Mouse (Mus musculus) neural tube, embryonic 14.5 days (tissue): ENCODE measurements at regions not wholly inside any gene's neighbourhood (a gene's known extent, or its start where the extent isn't known, plus 50 kb on each side); places are given as distances from the start of the nearest gene placed in this dataset.

Experiments used
- ATAC-seq: fragments of 200-750 bp; cut with Nextera tagmentation; 2 replicates; pipeline ENCODE4 v1.8.0; 2017; ENCODE audit warnings: low read depth, mild to moderate bottlenecking, moderate TSS enrichment, moderate library complexity
- H3K27ac ChIP-seq: fragments of 300-500 bp; sonication (generic); 2 replicates; pipeline ENCODE4 v1.5.1; 2014; ENCODE audit warnings: low read depth, mild to moderate bottlenecking, control low read depth, low read length, moderate library complexity, mixed read lengths
- H3K27me3 ChIP-seq: fragments of 300-500 bp; sonication (generic); 2 replicates; pipeline ENCODE4 v1.6.1; 2014; ENCODE audit warnings: low read length; ENCODE audit not compliant: control insufficient read depth, insufficient read depth
- H3K36me3 ChIP-seq: fragments of 300-500 bp; sonication (generic); 2 replicates; pipeline ENCODE4 v1.6.1; 2014; ENCODE audit warnings: low read length, mixed read lengths; ENCODE audit not compliant: control insufficient read depth, insufficient read depth
- H3K4me1 ChIP-seq: fragments of 300-500 bp; sonication (generic); 2 replicates; pipeline ENCODE4 v1.6.1; 2014; ENCODE audit warnings: low read length; ENCODE audit not compliant: control insufficient read depth, insufficient read depth
- H3K4me2 ChIP-seq: fragments of 300-500 bp; sonication (generic); 2 replicates; pipeline ENCODE4 v1.6.1; 2014; ENCODE audit warnings: mild to moderate bottlenecking, low read depth, low read length, control low read depth
- H3K4me3 ChIP-seq: fragments of 300-500 bp; sonication (generic); 2 replicates; pipeline ENCODE4 v1.5.1; 2014; ENCODE audit warnings: low read depth, low read length, control low read depth, mixed read lengths
- H3K9ac ChIP-seq: fragments of 300-500 bp; sonication (generic); replicated peaks from 2 replicates; pipeline ENCODE4 v1.6.1; 2014; ENCODE audit warnings: low read depth, mild to moderate bottlenecking, control low read depth, low read length, mixed read lengths
- H3K9me3 ChIP-seq: fragments of 300-500 bp; sonication (generic); 2 replicates; pipeline ENCODE4 v1.6.1; 2016; ENCODE audit warnings: low read length; ENCODE audit not compliant: control insufficient read depth
- WGBS: fragments of 180-500 bp; shearing (Covaris S2); extraction: QIAGEN DNeasy Blood & Tissue Kit; methylation state at CpG from one replicate; pipeline ENCODE4 v1.1.7; 2014; 5-methylcytosine and 5-hydroxymethylcytosine counted together

DNA sequence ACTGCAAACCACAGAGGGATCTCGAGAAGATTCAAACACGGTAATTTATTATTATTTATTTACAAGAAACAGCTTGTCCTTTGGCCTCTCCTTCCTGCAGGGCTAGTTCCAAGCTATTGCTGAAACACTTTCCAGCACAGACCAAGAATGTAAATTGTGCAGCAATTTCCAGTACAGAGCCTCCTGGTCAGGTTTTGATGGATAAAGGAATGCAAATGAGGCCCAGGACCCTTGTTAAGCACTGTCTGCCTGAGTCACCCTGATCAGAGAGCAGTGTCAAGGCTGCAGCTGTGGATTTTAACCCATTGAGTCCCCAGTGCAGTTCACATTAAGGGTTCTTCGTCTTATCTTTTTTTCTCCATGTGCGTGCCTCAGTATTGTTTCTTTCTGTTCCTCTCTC, 142.3 kb upstream of the Zkscan2 start:
- Histone ChIP-seq H3K9me3 (no peaks in the 10 kb centered on the region), H3K4me1 (no peaks in the 10 kb centered on the region), H3K27ac (no peak overlapping the region), H3K27me3 (no peaks in the 10 kb centered on the region), H3K36me3 (no peaks in the 10 kb centered on the region), H3K9ac (no peak overlapping the region), H3K4me2 (no peak overlapping the region), H3K4me3 (no peak overlapping the region)
- 52% methylated on average over 4 of the region's 4 CpGs for WGBS
- no peak for ATAC-seq

DNA sequence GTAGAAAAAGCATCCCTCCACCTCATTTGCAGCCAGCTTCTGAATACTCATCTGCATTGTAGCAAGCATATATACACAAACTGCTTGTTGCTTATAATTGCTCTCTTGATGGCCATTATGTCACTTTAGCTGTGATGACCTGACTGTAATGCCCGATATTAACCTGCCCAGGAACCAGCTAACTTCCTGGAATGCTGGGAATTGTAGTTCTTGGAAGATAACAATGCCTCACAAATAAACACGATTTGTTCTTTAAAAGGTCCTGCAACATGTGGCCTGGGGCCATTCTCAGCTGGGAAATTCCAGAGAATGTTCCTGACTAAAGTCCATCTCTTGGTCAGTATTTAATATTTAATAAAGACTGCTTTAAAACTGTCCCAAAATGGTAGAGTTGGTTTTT, 143.2 kb upstream of the Zkscan2 start:
- H3K27me3 ChIP-seq, result no peaks in the 10 kb centered on the region
- 42% methylated on average over 2 of the region's 2 CpGs for WGBS

DNA sequence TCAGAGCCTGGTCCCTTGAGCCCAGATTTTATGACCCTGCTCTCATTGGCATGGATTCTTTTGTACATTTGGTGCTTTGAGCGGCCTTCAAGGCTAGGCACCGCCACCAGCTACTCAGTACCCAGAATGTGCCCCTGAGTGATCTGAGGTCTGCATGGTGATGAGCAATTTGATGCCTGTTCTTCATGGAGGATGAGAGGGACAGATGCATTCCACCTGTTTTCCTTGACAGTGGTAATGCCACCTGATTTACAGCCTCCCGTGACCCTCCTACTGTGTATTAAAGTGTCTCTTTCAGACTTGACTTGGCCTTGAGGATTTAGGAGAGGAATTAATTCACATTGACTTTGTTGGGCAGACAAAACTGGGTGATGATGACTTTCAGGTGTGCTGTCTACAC, 145.3 kb upstream of the Zkscan2 start:
- ATAC-seq, result no peak
- Histone ChIP-seq H3K4me2 (no peak overlapping the region), H3K9me3 (no peaks in the 10 kb centered on the region), H3K27ac (no peak overlapping the region), H3K27me3 (no peaks in the 10 kb centered on the region), H3K36me3 (no peaks in the 10 kb centered on the region), H3K4me3 (no peak overlapping the region), H3K4me1 (no peaks in the 10 kb centered on the region), H3K9ac (no peak overlapping the region)
- WGBS, result 81% methylated on average over 3 of the region's 3 CpGs

More for the DNA sequence above, 143.2 kb upstream of the Zkscan2 start:
- Histone ChIP-seq H3K36me3 (no peaks in the 10 kb centered on the region), H3K27ac (no peak overlapping the region), H3K9me3 (no peaks in the 10 kb centered on the region), H3K9ac (no peak overlapping the region), H3K4me2 (no peak overlapping the region), H3K4me1 (no peaks in the 10 kb centered on the region), H3K4me3 (no peak overlapping the region)
- no peak for ATAC-seq

DNA sequence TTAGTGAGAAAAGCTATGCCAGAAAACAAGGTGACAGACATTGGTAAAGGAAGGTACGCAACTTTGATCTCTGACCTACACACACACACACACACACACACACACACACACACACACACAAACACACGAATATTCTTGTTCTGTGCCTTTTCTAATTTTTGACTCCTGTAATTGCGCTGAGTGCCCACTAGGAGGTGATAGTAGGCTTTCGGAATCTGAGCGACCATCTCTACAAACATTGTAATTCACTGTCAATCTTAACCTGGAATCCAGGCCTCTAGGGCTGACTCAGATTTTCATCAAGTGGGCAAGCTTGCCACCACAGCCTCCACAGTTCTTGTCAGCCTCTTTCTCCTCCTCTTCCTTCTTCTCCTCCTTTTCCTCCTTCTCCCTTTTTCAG, 165.2 kb upstream of the Zkscan2 start:
- no peaks in the 10 kb centered on the region for H3K4me1 ChIP-seq
- H3K27me3 ChIP-seq, result no peaks in the 10 kb centered on the region
- no peak for ATAC-seq
- WGBS, result 56% methylated on average over 5 of the region's 5 CpGs
- no peak overlapping the region for H3K9ac ChIP-seq
- no peak overlapping the region for H3K4me2 ChIP-seq
- H3K9me3 ChIP-seq, result no peaks in the 10 kb centered on the region
- no peak overlapping the region for H3K4me3 ChIP-seq
- H3K27ac ChIP-seq, result no peak overlapping the region
- H3K36me3 ChIP-seq, result no peaks in the 10 kb centered on the region

GRCm38 (mm10) chr7:123684762-123685161, 184.5 kb upstream of the Zkscan2 start:
- no peaks in the 10 kb centered on the region for H3K4me1 ChIP-seq
- H3K27me3 ChIP-seq, result no peaks in the 10 kb centered on the region
- no peaks in the 10 kb centered on the region for H3K9me3 ChIP-seq
- no peaks in the 10 kb centered on the region for H3K36me3 ChIP-seq
- H3K9ac ChIP-seq, result no peak overlapping the region
- 92% methylated on average over 3 of the region's 3 CpGs for WGBS
- H3K4me3 ChIP-seq, result no peak overlapping the region
- H3K27ac ChIP-seq, result no peak overlapping the region
- no peak overlapping the region for H3K4me2 ChIP-seq
- no peak for ATAC-seq

DNA sequence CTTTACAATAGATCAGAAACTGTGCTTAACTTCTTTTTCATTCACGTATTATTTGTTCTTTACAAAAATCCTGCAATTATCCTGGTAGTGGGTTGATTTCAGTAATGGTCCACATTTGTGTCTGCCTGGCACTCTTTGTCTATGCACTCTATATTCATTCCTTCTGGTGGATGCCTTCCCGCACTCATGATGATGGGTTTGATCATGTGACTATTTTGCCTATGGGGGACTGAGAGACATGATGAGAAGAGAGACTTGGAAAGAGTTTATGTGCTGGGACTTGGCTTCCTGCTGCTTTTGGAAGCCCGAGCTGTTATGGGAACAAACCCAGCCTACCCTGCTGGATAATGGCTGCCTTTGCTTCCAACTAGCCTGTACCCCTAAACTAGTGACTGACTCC, 186.3 kb upstream of the Zkscan2 start:
- H3K4me3 ChIP-seq, result no peak overlapping the region
- H3K27ac ChIP-seq, result no peak overlapping the region
- no peak overlapping the region for H3K9ac ChIP-seq
- H3K4me1 ChIP-seq, result no peaks in the 10 kb centered on the region
- 81% methylated on average over 3 of the region's 3 CpGs for WGBS
- H3K27me3 ChIP-seq, result no peaks in the 10 kb centered on the region
- no peaks in the 10 kb centered on the region for H3K9me3 ChIP-seq
- ATAC-seq, result no peak
- no peaks in the 10 kb centered on the region for H3K36me3 ChIP-seq
- H3K4me2 ChIP-seq, result no peak overlapping the region

GRCm38 (mm10) chr7:123731016-123731415, 230.8 kb upstream of the Zkscan2 start:
- Histone ChIP-seq H3K9ac (no peak overlapping the region), H3K27me3 (no peaks in the 10 kb centered on the region), H3K4me1 (no peaks in the 10 kb centered on the region), H3K9me3 (no peaks in the 10 kb centered on the region), H3K4me3 (no peak overlapping the region), H3K4me2 (no peak overlapping the region), H3K36me3 (no peaks in the 10 kb centered on the region), H3K27ac (no peak overlapping the region)
- no peak for ATAC-seq
- 48% methylated on average over 4 of the region's 4 CpGs for WGBS

DNA sequence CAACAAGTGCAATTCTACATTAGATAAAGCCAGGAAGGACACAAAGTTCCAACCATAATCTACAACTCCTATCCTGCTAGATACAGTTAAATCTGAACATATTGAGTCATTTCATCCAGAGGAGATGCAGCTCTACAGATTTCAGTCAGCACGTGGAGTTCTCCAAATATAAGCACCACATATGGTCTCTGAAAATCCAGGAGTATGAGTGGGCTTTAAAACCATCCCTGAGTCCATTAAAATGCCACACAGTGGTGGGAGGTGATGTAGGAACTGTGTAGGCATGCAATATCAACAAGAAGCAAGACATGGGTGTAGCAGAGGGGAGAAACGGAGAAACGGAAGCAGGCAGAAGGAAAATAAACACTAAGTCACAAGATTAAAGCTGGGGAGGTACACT, 232.8 kb upstream of the Zkscan2 start:
- H3K4me1 ChIP-seq, result no peaks in the 10 kb centered on the region
- H3K9me3 ChIP-seq, result no peaks in the 10 kb centered on the region
- H3K4me2 ChIP-seq, result no peak overlapping the region
- H3K27ac ChIP-seq, result no peak overlapping the region
- H3K4me3 ChIP-seq, result no peak overlapping the region
- no peak overlapping the region for H3K9ac ChIP-seq
- H3K36me3 ChIP-seq, result no peaks in the 10 kb centered on the region
- 83% methylated on average over 3 of the region's 3 CpGs for WGBS
- no peaks in the 10 kb centered on the region for H3K27me3 ChIP-seq
- no peak for ATAC-seq

DNA sequence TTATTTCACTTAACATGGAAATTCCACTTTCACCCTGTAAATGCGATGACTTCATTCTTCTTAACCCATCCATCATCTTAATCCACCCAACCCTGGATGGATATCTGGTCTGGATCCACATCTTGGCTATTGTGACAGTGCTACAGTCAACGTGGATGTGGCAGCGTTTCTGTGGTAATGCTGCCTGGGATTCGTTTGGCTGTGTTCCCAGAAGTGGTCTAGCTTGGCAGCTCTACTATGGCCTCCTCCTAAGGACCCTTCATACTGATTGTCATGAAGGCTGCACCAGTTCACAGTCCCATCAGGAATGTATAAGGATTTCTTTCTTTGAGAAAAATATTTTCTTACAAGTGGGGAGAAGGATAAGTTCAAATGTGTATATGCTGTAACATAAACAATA, 234.7 kb upstream of the Hs3st4 start:
- Histone ChIP-seq H3K36me3 (no peaks in the 10 kb centered on the region), H3K4me1 (no peaks in the 10 kb centered on the region), H3K27me3 (no peaks in the 10 kb centered on the region), H3K4me2 (no peak overlapping the region), H3K4me3 (no peak overlapping the region), H3K9me3 (no peaks in the 10 kb centered on the region), H3K9ac (no peak overlapping the region), H3K27ac (no peak overlapping the region)
- ATAC-seq, result no peak
- WGBS, result 75% methylated on average over 4 of the region's 4 CpGs

DNA sequence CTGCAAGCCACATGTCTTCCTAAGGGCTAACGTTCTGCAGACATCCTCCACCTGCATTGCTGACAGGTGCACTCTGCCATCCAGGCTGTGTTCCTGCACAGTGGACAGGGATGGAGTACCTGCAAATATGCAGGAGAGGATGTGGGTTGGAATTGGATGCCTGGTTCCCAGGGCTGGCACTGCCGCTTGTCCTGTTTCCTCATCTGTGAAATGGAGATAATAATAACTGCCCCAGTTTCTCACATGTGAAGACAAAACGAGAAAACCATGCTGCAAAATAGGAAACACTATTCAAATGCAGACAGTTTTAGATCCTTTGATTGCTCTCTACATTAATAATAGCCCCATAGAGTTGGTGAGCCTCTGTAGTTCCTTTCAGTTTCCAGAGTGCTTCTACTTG, 229.4 kb upstream of the Hs3st4 start:
- 80% methylated on average over 3 of the region's 3 CpGs for WGBS
- no peak overlapping the region for H3K4me2 ChIP-seq
- H3K9ac ChIP-seq, result no peak overlapping the region
- H3K4me3 ChIP-seq, result no peak overlapping the region
- no peaks in the 10 kb centered on the region for H3K9me3 ChIP-seq
- H3K36me3 ChIP-seq, result no peaks in the 10 kb centered on the region
- H3K27ac ChIP-seq, result no peak overlapping the region
- H3K27me3 ChIP-seq, result no peaks in the 10 kb centered on the region
- no peaks in the 10 kb centered on the region for H3K4me1 ChIP-seq
- no peak for ATAC-seq
